In the genomic region with DNA sequence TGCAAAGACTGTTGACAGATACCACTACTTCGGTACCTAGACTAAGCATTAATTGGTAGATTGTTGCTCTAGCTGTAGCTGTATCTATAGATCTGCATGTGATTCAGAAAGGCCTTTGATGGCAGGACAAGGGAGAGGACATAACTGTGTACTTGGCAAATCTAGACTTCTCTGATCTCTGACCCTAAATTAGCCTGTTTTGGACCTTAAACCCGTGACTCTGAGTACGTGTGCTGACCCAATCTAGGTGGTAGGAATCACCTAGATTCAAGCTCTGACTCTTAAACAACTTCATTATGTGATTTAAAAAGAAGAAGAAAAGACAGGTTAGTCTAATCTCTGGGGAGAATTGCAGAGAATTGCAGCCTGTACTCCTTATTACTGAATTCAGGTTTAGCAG, we compare ENCODE assay signal across 8 mouse cellular contexts. TPM values are rescaled to one million over a fixed set of nuclear protein-coding genes. Genes with fewer than 3 reads are reported as not detected.
DNase-seq lines count a peak whose midpoint lies in the region; ATAC-seq lines count a peak whose summit lies in the region.

A gene (plus strand): TSS at position 221 of the 400 bp plus-strand sequence.

- no peak for ATAC-seq in frontal cortex, adult (ENCODE audit: low TSS enrichment)
- ATAC-seq in CD4-positive, CD25-positive, alpha-beta regulatory T cell, adult 4 months: no peak
- no peak for ATAC-seq in erythroid progenitor cell, adult 5-6 weeks (replicated peaks; ENCODE audit: low FRiP score, poor library complexity, severe bottlenecking)
- ATAC-seq in inflammation-experienced regulatory T-cells, adult 6 months: no peak
- no peak for ATAC-seq in megakaryocyte, adult 5-6 weeks (ENCODE audit: poor library complexity, severe bottlenecking)

- no peak for DNase-seq in frontal cortex, adult 2 months (ENCODE audit: extremely low spot score in 1 of 2, low spot score in 1 of 2)
- no peak for DNase-seq in embryo, embryonic 10.5 days (ENCODE audit: low spot score)
- no peak for DNase-seq in cerebellum, postnatal 10 days

RNA-seq across cellular contexts. Expression of the gene that starts here (rescaled TPM):
- 14.0 and 16.8 TPM in 2 replicates for polyA plus RNA-seq in frontal cortex, adult 2 months (2012; rRNA removed)
- 10 to 100 TPM; 58.6 to 79.7 TPM for polyA plus RNA-seq in CD4-positive, CD25-positive, alpha-beta regulatory T cell, adult 4 months (2017; shearing (Covaris generic))
- 88.0 and 88.3 TPM in 2 replicates for total RNA-seq in erythroid progenitor cell, adult 5-6 weeks (2015; ENCODE audit: low replicate concordance)
- 87.7 and 116 TPM in 2 replicates for total RNA-seq in erythroid progenitor cell, adult 5-6 weeks (2017; ENCODE audit: low replicate concordance)
- 10 to 100 TPM; 57.5 to 62.8 (median 59.3) TPM for polyA plus RNA-seq in inflammation-experienced regulatory T-cells, adult 6 months (2017; shearing (Covaris generic))
- 17.8 and 18.7 TPM in 2 replicates for total RNA-seq in megakaryocyte, adult 5-6 weeks (2015)
- 24.0 and 26.6 TPM in 2 replicates for total RNA-seq in megakaryocyte, adult 5-6 weeks (2017)
